Mouse (Mus musculus) brain, embryonic 14.5 days (tissue): ENCODE measurements at regions not wholly inside any gene's neighbourhood (a gene's known extent, or its start where the extent isn't known, plus 50 kb on each side); places are given as distances from the start of the nearest gene placed in this dataset.

Experiments used
- CTCF ChIP-seq: fragments of 200-500 bp; IDR thresholded peaks from 2 replicates; pipeline ENCODE4 v1.5.1; 2012; ENCODE audit warnings: inconsistent platforms, mild to moderate bottlenecking, moderate library complexity, borderline replicate concordance; ENCODE audit not compliant: insufficient read depth, insufficient read length; ENCODE audit errors: extremely low read depth
- POLR2A ChIP-seq: fragments of 200-500 bp; IDR thresholded peaks from 2 replicates; pipeline ENCODE4 v1.6.1; 2012; ENCODE audit warnings: mild to moderate bottlenecking, inconsistent platforms, borderline replicate concordance; ENCODE audit not compliant: poor library complexity, insufficient read depth, insufficient read length, severe bottlenecking; ENCODE audit errors: extremely low read depth

GRCm38 (mm10) chr13:101572809-101573590 is 195.0 kb downstream of the Pik3r1 start:
- no peak for TF ChIP-seq POLR2A
- no peak for TF ChIP-seq CTCF
